Mouse (Mus musculus) embryonic facial prominence, embryonic 15.5 days (tissue): Measurements from ENCODE around the gene Scn2a. TPM values are rescaled to one million over a fixed set of nuclear protein-coding genes. Genes with fewer than 3 reads are reported as not detected.
A peak's percentile ranks its signal among the peaks of the same experiment; 100 is the strongest.

ENCODE experiments used
- ATAC-seq: fragments of 200-750 bp; cut with Nextera tagmentation; 2 replicates; pipeline ENCODE4 v1.8.0; 2017; ENCODE audit warnings: low read depth, moderate TSS enrichment; ENCODE audit not compliant: insufficient number of reproducible peaks, low FRiP score, low TSS enrichment
- H3K27ac ChIP-seq: fragments of 300-500 bp; sonication (generic); replicated peaks from 2 replicates; pipeline ENCODE4 v1.5.1; 2015; ENCODE audit warnings: mild to moderate bottlenecking, inconsistent platforms
- H3K27me3 ChIP-seq: fragments of 300-500 bp; sonication (generic); 2 replicates; pipeline ENCODE4 v1.6.1; 2015; ENCODE audit warnings: inconsistent platforms
- H3K36me3 ChIP-seq: fragments of 300-500 bp; sonication (generic); 2 replicates; pipeline ENCODE4 v1.6.1; 2015; ENCODE audit warnings: mild to moderate bottlenecking, inconsistent platforms
- H3K4me1 ChIP-seq: fragments of 300-500 bp; sonication (generic); 2 replicates; pipeline ENCODE4 v1.6.1; 2015; ENCODE audit warnings: inconsistent platforms
- H3K4me2 ChIP-seq: fragments of 300-500 bp; sonication (generic); replicated peaks from 2 replicates; pipeline ENCODE4 v1.6.1; 2015; ENCODE audit warnings: mild to moderate bottlenecking, inconsistent platforms
- H3K4me3 ChIP-seq: fragments of 300-500 bp; sonication (generic); replicated peaks from 2 replicates; pipeline ENCODE4 v1.5.1; 2015; ENCODE audit warnings: mild to moderate bottlenecking, inconsistent platforms
- H3K9ac ChIP-seq: fragments of 300-500 bp; sonication (generic); 2 replicates; pipeline ENCODE4 v1.6.1; 2015; ENCODE audit warnings: inconsistent platforms
- H3K9me3 ChIP-seq: fragments of 300-500 bp; sonication (generic); replicated peaks from 2 replicates; pipeline ENCODE4 v1.6.1; 2016; ENCODE audit warnings: inconsistent platforms
- WGBS: fragments of 180-500 bp; shearing (Covaris S2); methylation state at CpG from one replicate; pipeline ENCODE4 v1.1.7; 2015; 5-methylcytosine and 5-hydroxymethylcytosine counted together
- polyA plus RNA-seq: library from polyadenylated mRNA; unstranded; fragments of >200 nt; fragmentation: Nextera tagmentation; extraction: Ambion mirVana; gene quantifications from 2 replicates; pipeline ENCODE4 v1.2.1, GENCODE M21; 2015

Scn2a gene
- polyA plus RNA-seq, 1 experiment from 2014 or later, result 2.9 TPM

- Histone ChIP-seq H3K27ac (no peak overlapping the region), H3K36me3 (no peaks in the 10 kb centered on the region), H3K4me3 (no peak overlapping the region), H3K9ac (no peak overlapping the region), H3K4me2 (no peak overlapping the region), H3K27me3 (no peaks in the 10 kb centered on the region; the same call in 1 of the 2 replicates), H3K9me3 (no peaks in the 10 kb centered on the region), H3K4me1 (0 out of 2 replicates have a peak, but pooled peaks cover 4% of the 10 kb centered on the region)
- no peak for ATAC-seq
- 31% methylated on average over 4 of the region's 4 CpGs for WGBS
Observed at GRCm38 (mm10) chr2:65665180-65665579, 44.6 kb downstream of the Scn2a start.

DNA sequence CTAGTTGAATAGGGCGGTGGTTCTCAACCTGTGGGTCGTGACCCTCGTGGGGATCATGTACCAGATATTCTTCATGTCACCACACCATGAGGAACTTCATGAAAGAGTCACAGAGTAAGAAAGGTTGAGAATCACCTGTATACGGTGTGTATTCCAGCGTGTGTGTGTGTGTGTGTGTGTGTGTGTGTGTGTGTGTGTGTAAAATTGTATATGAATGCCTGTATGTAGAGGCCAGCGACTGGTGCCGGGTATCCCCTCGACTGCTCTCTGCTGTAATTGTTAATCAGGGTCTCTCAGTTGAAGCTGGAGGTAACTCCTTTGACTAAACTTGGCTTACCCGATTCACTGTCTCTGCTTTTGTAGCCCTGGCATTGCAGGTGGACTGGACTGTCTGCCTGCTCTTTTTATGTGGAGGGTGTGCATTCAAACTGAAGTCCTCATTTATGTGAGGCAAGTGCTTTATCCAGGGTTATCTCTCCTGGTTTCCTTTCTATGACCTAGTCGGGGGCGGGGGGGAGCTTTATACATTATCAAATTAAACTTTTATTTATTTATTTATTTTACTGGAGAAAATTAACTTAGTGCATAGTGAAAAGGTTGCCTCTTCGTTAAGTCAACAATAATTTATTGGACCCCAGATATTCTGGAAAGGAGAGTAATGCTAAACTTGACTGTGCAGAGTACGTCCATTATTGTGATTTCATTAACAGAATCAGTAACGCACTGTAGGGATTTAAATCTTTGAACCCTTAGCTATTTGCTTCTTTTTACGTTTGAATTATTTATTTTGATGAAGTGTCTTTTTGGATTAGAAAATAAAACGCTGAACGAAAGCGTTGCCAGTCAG lies 47.2 kb downstream of the Scn2a start:
- H3K9ac ChIP-seq, result no peak overlapping the region
- H3K36me3 ChIP-seq, result no peaks in the 10 kb centered on the region
- 49% methylated on average over 18 of the region's 18 CpGs for WGBS
- no peaks in the 10 kb centered on the region; the same call in 1 of the 2 replicates for H3K27me3 ChIP-seq
- 0 out of 2 replicates have a peak, but pooled peaks cover 4% of the 10 kb centered on the region for H3K4me1 ChIP-seq
- peak overlapping the region; percentile 42 for H3K4me3 ChIP-seq
- no peaks in the 10 kb centered on the region for H3K9me3 ChIP-seq
- H3K4me2 ChIP-seq, result peak overlapping the region; percentile 53
- no peak overlapping the region for H3K27ac ChIP-seq
- ATAC-seq, result no peak

DNA sequence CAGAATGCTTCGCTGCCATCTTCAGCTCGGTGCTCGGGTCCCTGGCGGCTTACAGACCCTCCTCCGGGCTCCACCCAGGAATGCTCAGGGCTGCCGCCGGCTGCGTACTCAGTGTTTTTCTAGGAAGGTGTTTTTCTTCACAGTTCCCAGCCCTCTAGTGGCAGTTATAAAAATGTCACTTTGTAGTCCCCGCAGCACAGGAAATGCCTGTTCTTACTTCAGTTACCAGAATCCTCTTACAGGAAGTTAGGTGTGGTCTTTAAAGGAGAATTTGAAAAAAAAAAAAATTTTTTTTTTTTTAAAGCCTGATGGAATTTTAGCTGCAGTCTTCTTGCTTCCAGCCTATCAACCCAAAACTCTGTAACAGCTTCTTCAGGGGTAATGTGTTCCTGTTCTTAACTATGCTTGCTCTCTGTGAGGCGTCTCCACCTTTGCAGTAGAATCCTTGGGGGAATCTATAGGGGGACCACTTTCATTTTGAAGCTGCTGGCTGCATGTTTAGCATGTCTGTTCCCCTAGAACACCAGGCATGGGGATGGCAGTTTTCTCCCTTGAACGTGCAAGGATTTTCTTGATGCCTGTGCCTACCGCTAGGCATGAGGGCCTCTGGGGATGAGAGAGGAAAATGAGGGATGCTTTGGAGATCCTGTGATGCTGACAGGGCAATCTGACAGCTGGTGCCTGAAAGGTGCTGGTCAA lies 48.0 kb downstream of the Scn2a start:
- no peaks in the 10 kb centered on the region for H3K9me3 ChIP-seq
- H3K4me3 ChIP-seq, result peak overlapping the region; percentile 42
- peak overlapping the region; percentile 53 for H3K4me2 ChIP-seq
- H3K36me3 ChIP-seq, result no peaks in the 10 kb centered on the region
- H3K27me3 ChIP-seq, result no peaks in the 10 kb centered on the region; the same call in 1 of the 2 replicates
- H3K4me1 ChIP-seq, result 0 out of 2 replicates have a peak, but pooled peaks cover 4% of the 10 kb centered on the region
- no peak overlapping the region for H3K27ac ChIP-seq
- peak; percentile 95 for ATAC-seq
- no peak overlapping the region for H3K9ac ChIP-seq
- WGBS, result 11% methylated on average over 12 of the region's 12 CpGs

- no peak for ATAC-seq
- 0 out of 2 replicates have a peak, but pooled peaks cover 4% of the 10 kb centered on the region for H3K4me1 ChIP-seq
- 78% methylated on average over 8 of the region's 8 CpGs for WGBS
- no peaks in the 10 kb centered on the region for H3K9me3 ChIP-seq
- H3K4me3 ChIP-seq, result no peak overlapping the region
- H3K36me3 ChIP-seq, result no peaks in the 10 kb centered on the region
- H3K4me2 ChIP-seq, result no peak overlapping the region
- H3K9ac ChIP-seq, result no peak overlapping the region
- H3K27ac ChIP-seq, result no peak overlapping the region
- no peaks in the 10 kb centered on the region; the same call in 1 of the 2 replicates for H3K27me3 ChIP-seq
Observed at GRCm38 (mm10) chr2:65669561-65669960, 49.0 kb downstream of the Scn2a start.

GRCm38 (mm10) chr2:65670153-65670817 lies 49.7 kb downstream of the Scn2a start:
- WGBS, result 68% methylated on average over 12 of the region's 12 CpGs
- Histone ChIP-seq H3K4me1 (0 out of 2 replicates have a peak, but pooled peaks cover 4% of the 10 kb centered on the region), H3K9ac (no peak overlapping the region), H3K36me3 (no peaks in the 10 kb centered on the region), H3K27ac (no peak overlapping the region), H3K4me3 (no peak overlapping the region), H3K27me3 (no peaks in the 10 kb centered on the region; the same call in 1 of the 2 replicates), H3K4me2 (no peak overlapping the region), H3K9me3 (no peaks in the 10 kb centered on the region)
- ATAC-seq, result no peak

DNA sequence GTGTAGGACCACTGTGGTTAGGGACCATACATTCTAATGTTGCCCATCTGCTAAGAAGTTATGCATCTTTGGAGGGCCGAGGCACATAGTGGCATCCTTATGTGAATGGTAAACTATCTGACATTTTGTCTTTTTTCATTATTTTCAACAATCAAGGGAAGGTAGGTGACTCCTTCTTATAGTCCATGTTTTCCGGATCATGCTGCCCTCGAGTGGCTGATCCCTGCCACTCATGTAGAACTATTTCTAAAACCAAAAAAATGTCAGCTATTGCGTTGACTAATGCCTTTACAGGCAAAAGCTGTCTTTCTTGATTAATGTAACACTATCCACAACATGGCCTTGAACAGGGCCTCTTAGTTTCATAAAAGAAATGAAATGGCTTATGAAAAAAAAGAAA lies 59.0 kb downstream of the Scn2a start:
- Histone ChIP-seq H3K36me3 (no peaks in the 10 kb centered on the region), H3K27ac (no peak overlapping the region), H3K4me1 (no peaks in the 10 kb centered on the region), H3K9me3 (no peaks in the 10 kb centered on the region), H3K27me3 (no peaks in the 10 kb centered on the region), H3K4me3 (no peak overlapping the region), H3K4me2 (no peak overlapping the region), H3K9ac (no peak overlapping the region)
- 61% methylated on average over 4 of the region's 4 CpGs for WGBS
- no peak for ATAC-seq

GRCm38 (mm10) chr2:65685151-65685550 lies 64.6 kb downstream of the Scn2a start:
- Histone ChIP-seq H3K4me2 (no peak overlapping the region), H3K36me3 (no peaks in the 10 kb centered on the region), H3K9ac (no peak overlapping the region), H3K27ac (no peak overlapping the region), H3K4me3 (no peak overlapping the region), H3K9me3 (no peaks in the 10 kb centered on the region), H3K4me1 (no peaks in the 10 kb centered on the region), H3K27me3 (no peaks in the 10 kb centered on the region)
- no peak for ATAC-seq
- WGBS, result 44% methylated on average over 3 of the region's 3 CpGs

DNA sequence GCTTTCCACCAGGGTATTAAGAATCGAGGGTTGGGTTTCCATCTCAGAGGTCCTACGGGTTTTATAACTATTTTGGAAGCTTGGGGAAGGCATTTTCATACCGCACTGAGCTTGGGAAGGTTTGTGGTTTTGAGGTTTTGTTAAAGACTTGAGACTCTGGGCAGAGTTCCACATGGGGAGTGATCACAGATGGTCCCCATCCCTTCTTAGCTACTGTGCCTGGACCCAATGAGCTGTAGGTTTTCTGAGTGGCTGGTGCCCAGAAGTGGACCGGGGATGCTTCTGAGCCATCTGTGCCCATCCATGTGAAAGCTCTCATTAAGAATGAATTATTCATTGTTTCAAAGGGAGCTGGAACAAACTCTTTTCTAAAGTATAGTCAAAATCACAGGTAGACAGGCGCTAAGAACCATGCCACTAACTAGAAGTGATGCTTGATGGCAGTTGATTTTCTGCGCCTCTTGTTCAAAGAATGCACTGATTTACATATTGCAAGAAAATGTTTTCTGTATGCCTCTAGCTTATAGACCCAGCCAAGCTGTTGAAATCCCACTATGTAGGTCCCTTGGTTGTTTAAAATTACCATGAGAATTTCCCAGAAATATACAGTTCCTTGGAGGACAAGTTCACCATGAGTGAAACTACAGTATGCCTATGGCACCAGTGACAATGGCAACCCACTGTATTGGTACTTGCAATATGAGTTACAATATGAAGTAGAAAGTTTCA lies 70.0 kb downstream of the Scn2a start:
- Histone ChIP-seq H3K4me3 (no peak overlapping the region), H3K36me3 (no peaks in the 10 kb centered on the region), H3K27me3 (no peaks in the 10 kb centered on the region), H3K9ac (no peak overlapping the region), H3K4me1 (no peaks in the 10 kb centered on the region), H3K9me3 (no peaks in the 10 kb centered on the region), H3K4me2 (no peak overlapping the region), H3K27ac (no peak overlapping the region)
- WGBS, result 54% methylated on average over 6 of the region's 6 CpGs
- no peak for ATAC-seq

DNA sequence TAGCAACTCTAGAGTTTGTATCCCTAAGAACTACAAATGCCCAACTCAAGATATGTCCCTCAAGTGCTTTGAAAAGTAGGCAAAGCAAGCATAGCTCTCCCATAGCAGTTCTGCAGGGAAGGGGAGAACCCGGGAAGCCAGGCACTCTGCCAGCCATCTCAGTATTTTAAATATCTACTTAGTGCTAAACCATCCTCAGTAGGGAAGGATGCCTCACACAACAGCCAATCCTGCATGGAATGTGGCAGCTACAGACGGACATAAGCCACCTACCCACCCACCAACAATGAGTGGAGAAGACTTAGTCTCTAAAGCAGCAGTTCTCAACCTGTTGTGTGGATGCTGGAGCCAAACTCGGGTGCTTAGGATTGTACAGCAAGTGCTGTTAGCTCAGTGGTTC lies 73.9 kb downstream of the Scn2a start:
- no peaks in the 10 kb centered on the region for H3K4me1 ChIP-seq
- H3K36me3 ChIP-seq, result no peaks in the 10 kb centered on the region
- H3K4me3 ChIP-seq, result no peak overlapping the region
- no peak overlapping the region for H3K4me2 ChIP-seq
- no peak for ATAC-seq
- no peak overlapping the region for H3K27ac ChIP-seq
- H3K9ac ChIP-seq, result no peak overlapping the region
- WGBS, result 79% methylated on average over 3 of the region's 3 CpGs
- H3K27me3 ChIP-seq, result no peaks in the 10 kb centered on the region
- H3K9me3 ChIP-seq, result no peaks in the 10 kb centered on the region

GRCm38 (mm10) chr2:65695061-65695460 lies 74.5 kb downstream of the Scn2a start:
- Histone ChIP-seq H3K4me1 (no peaks in the 10 kb centered on the region), H3K36me3 (no peaks in the 10 kb centered on the region), H3K4me3 (no peak overlapping the region), H3K9me3 (no peaks in the 10 kb centered on the region), H3K27me3 (no peaks in the 10 kb centered on the region), H3K4me2 (no peak overlapping the region), H3K9ac (no peak overlapping the region), H3K27ac (no peak overlapping the region)
- WGBS, result 82% methylated on average over 7 of the region's 7 CpGs
- ATAC-seq, result no peak
